Mouse (Mus musculus): Measurements from ENCODE around the gene Safb2. TPM values are rescaled to one million over a fixed set of nuclear protein-coding genes. Genes with fewer than 3 reads are reported as not detected.
"Not testable (repeated sequence)": the region's sequence is repeated elsewhere in the genome, so short reads cannot be mapped to it uniquely, and the experiment has no call there.

Safb2 gene
- 35.3 TPM for polyA plus RNA-seq (2012; fragmentation: generic; extraction: Trizol)

GRCm38 (mm10) chr17:56584257-56585130 is at the start of gene Safb2, which contains the start of gene Safb:
Safb2 (minus strand) TSS chr17:56584585.
Safb (plus strand) TSS chr17:56584825.
- peak; percentile 75 for TF ChIP-seq POLR2A (IDR thresholded peaks at IDR 0.05; ENCODE audit: insufficient read length, low read depth)
- no peak for TF ChIP-seq MAX (IDR thresholded peaks at IDR 0.05; ENCODE audit: low read depth)
- peak; percentile 67 for TF ChIP-seq SRF (IDR thresholded peaks at IDR 0.05; ENCODE audit: control insufficient read depth, insufficient read length, low read depth)
- TF ChIP-seq POLR2AphosphoS2 (IDR thresholded peaks at IDR 0.05; ENCODE audit: insufficient read length, low read depth), result peak; percentile 82
- no peak for TF ChIP-seq USF1 (IDR thresholded peaks at IDR 0.05; ENCODE audit: low read depth)
- TF ChIP-seq MYOG (IDR thresholded peaks at IDR 0.05; ENCODE audit: control insufficient read depth in 1 of 3, insufficient read depth in 1 of 3, insufficient read length in 2 of 3, low read depth in 2 of 3), result peak in 2 of 3 experiments; percentile 14 to 27
- peak in 1 of 3 experiments; percentile 32 for TF ChIP-seq MYOD1 (IDR thresholded peaks at IDR 0.05; ENCODE audit: control insufficient read depth in 1 of 3, insufficient read length in 2 of 3, low read depth in 2 of 3)
- TF ChIP-seq E2F4 (IDR thresholded peaks at IDR 0.05; ENCODE audit: insufficient read depth), result no peak

DNA sequence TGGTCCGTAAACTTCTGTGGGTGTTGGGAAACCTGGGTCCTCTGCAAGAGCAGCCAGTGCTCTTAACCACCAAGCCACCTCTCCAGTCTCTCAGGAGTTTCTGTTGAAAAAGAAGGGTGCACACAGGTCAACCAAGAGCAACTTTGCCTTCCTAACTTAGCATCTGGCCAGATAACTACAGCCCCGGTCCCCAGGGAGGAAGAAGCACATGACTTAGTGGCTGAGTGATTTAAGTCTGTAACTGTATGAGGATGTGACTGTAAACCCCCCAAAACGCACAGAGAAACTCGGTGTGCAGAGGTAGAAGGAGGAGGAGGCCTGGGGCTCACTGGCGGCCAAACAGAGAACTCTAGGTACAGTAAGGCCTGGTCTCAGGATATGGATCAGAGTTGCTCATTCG is 49.6 kb upstream of the Safb2 start:
- H3K36me3 ChIP-seq (ENCODE audit: control insufficient read depth, insufficient read depth), result no peaks in the 10 kb centered on the region
- H3ac ChIP-seq (ENCODE audit: control insufficient read depth, insufficient read length), result no peak overlapping the region
- H3K4me2 ChIP-seq (ENCODE audit: low read depth), result no peak overlapping the region
- TF ChIP-seq MYOG (IDR thresholded peaks at IDR 0.05; ENCODE audit: control insufficient read depth in 1 of 3, insufficient read depth in 1 of 3, insufficient read length in 2 of 3, low read depth in 2 of 3) (no peak), MYOD1 (IDR thresholded peaks at IDR 0.05; ENCODE audit: control insufficient read depth in 1 of 3, insufficient read length in 2 of 3, low read depth in 2 of 3) (no peak), TCF3 (IDR thresholded peaks at IDR 0.05; ENCODE audit: insufficient read length, low read depth) (no peak), SRF (IDR thresholded peaks at IDR 0.05; ENCODE audit: control insufficient read depth, insufficient read length, low read depth) (no peak), USF1 (IDR thresholded peaks at IDR 0.05; ENCODE audit: low read depth) (no peak), POLR2AphosphoS2 (IDR thresholded peaks at IDR 0.05; ENCODE audit: insufficient read length, low read depth) (no peak), MAX (IDR thresholded peaks at IDR 0.05; ENCODE audit: low read depth) (no peak), CEBPB (IDR thresholded peaks at IDR 0.05; ENCODE audit: insufficient read depth, poor library complexity, severe bottlenecking) (no peak), TCF12 (IDR thresholded peaks at IDR 0.05; ENCODE audit: insufficient read depth, poor library complexity, severe bottlenecking) (no peak), E2F4 (IDR thresholded peaks at IDR 0.05; ENCODE audit: insufficient read depth) (no peak), REST (IDR thresholded peaks at IDR 0.05; ENCODE audit: insufficient read depth, insufficient read length) (no peak), POLR2A (IDR thresholded peaks at IDR 0.05; ENCODE audit: insufficient read length, low read depth) (no peak)
- no peaks in the 10 kb centered on the region for H3K79me2 ChIP-seq (ENCODE audit: control insufficient read depth, insufficient read depth)
- no peak overlapping the region for H3K4me3 ChIP-seq
- H3K27me3 ChIP-seq (ENCODE audit: control insufficient read depth, insufficient read depth, insufficient read length), result peaks cover 24% of the 10 kb centered on the region

More at GRCm38 (mm10) chr17:56584257-56585130, at the start of gene Safb2, which contains the start of gene Safb:
- Histone ChIP-seq H3K27me3 (ENCODE audit: control insufficient read depth, insufficient read depth, insufficient read length) (no peaks in the 10 kb centered on the region), H3K4me3 (peak within 1 kb of the TSS; percentile 97), H3K4me2 (ENCODE audit: low read depth) (peak within 1 kb of the TSS; percentile 94), H3ac (ENCODE audit: control insufficient read depth, insufficient read length) (peak within 1 kb of the TSS; percentile 85), H3K79me2 (ENCODE audit: control insufficient read depth, insufficient read depth) (peaks cover 89% of the 10 kb centered on the region), H3K36me3 (ENCODE audit: control insufficient read depth, insufficient read depth) (peaks cover 37% of the 10 kb centered on the region)

DNA sequence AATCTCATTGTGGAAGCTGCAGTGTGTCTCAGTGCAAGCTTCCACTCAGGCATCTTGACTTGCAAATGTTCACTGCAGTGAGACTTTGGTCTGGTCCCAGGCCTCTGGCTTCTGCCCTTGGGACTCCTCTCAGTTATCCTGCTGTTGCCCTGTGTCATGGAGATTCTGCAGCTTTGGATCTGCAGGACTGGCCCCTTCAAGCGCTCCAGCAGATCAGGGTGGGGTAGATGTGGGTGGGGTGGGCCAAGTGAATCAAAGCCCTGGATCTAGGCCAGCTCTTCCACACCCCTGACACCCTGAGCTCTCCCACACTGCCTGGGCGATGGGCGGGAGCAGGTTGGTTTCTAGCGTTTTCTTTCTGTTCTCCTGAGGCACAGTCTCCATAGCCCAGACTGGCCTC is 47.4 kb upstream of the Safb2 start:
- H3K4me2 ChIP-seq (ENCODE audit: low read depth), result no peak overlapping the region
- H3ac ChIP-seq (ENCODE audit: control insufficient read depth, insufficient read length), result no peak overlapping the region
- no peak for TF ChIP-seq CEBPB (IDR thresholded peaks at IDR 0.05; ENCODE audit: insufficient read depth, poor library complexity, severe bottlenecking)
- no peak for TF ChIP-seq MYOG (IDR thresholded peaks at IDR 0.05; ENCODE audit: control insufficient read depth in 1 of 3, insufficient read depth in 1 of 3, insufficient read length in 2 of 3, low read depth in 2 of 3)
- TF ChIP-seq REST (IDR thresholded peaks at IDR 0.05; ENCODE audit: insufficient read depth, insufficient read length), result no peak
- no peak for TF ChIP-seq SRF (IDR thresholded peaks at IDR 0.05; ENCODE audit: control insufficient read depth, insufficient read length, low read depth)
- no peak for TF ChIP-seq MYOD1 (IDR thresholded peaks at IDR 0.05; ENCODE audit: control insufficient read depth in 1 of 3, insufficient read length in 2 of 3, low read depth in 2 of 3)
- TF ChIP-seq TCF12 (IDR thresholded peaks at IDR 0.05; ENCODE audit: insufficient read depth, poor library complexity, severe bottlenecking), result no peak
- no peak for TF ChIP-seq POLR2AphosphoS2 (IDR thresholded peaks at IDR 0.05; ENCODE audit: insufficient read length, low read depth)
- no peak for TF ChIP-seq E2F4 (IDR thresholded peaks at IDR 0.05; ENCODE audit: insufficient read depth)
- TF ChIP-seq MAX (IDR thresholded peaks at IDR 0.05; ENCODE audit: low read depth), result no peak
- no peaks in the 10 kb centered on the region for H3K79me2 ChIP-seq (ENCODE audit: control insufficient read depth, insufficient read depth)
- no peak overlapping the region for H3K4me3 ChIP-seq
- H3K27me3 ChIP-seq (ENCODE audit: control insufficient read depth, insufficient read depth, insufficient read length), result peaks cover 20% of the 10 kb centered on the region
- H3K36me3 ChIP-seq (ENCODE audit: control insufficient read depth, insufficient read depth), result no peaks in the 10 kb centered on the region

DNA sequence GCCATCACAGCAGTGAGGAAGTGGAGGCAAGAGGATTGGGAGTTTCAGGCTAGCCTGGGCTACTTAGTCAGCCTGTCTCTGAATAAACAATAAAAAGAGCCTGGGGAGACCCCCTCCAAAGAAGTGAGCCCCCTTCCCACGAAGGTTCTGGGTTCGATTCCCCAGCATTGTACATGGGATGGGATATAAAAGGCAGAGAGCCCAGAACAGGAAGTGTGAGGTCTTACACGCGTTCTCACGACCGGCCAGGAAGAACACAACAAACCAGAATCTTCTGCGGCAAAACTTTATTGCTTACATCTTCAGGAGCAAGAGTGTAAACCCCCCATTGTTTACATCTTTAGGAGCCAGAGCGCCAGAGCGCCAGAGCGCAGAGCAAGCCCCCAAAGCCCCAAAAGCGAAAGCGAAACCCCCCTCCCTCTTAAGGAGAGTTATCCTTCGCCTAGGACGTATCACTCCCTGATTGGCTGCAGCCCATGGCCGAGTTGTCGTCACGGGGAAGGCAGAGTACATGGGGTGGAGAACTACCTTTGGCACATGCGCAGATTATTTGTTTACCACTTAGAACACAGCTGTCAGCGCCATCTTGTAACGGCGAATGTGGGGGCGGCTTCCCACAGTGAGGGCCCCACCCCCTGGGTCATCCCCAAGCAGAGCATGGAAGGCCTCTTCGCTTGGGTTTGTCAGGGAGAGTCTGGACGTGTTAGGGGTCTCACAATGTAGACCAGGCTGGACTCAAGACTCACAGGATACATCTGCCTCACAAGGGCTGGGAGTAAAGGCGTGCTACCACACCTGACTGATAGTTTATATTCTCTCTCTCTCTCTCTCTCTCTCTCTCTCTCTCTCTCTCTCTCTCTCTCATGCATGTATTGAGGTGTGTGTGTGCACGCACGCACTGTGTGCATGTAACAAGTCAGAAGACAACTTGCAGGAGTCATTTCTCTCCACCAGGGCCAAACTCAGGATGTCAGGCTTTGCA is 45.7 kb upstream of the Safb2 start:
- H3K27me3 ChIP-seq (ENCODE audit: control insufficient read depth, insufficient read depth, insufficient read length), result peaks cover 19% of the 10 kb centered on the region
- H3K79me2 ChIP-seq (ENCODE audit: control insufficient read depth, insufficient read depth), result peaks cover 10% of the 10 kb centered on the region
- H3K4me3 ChIP-seq; H3ac ChIP-seq (ENCODE audit: control insufficient read depth, insufficient read length); H3K36me3 ChIP-seq (ENCODE audit: control insufficient read depth, insufficient read depth); H3K4me2 ChIP-seq (ENCODE audit: low read depth): not testable (repeated sequence)

All from myocyte (in vitro differentiated cells).